Mouse (Mus musculus) kidney, adult 18-20 months (tissue): ENCODE data around the gene Ceacam19.

Source experiments
- DNase-seq: peaks from one replicate; pipeline ENCODE4 v3.0.0; 2021

The Ceacam19 gene

DNA sequence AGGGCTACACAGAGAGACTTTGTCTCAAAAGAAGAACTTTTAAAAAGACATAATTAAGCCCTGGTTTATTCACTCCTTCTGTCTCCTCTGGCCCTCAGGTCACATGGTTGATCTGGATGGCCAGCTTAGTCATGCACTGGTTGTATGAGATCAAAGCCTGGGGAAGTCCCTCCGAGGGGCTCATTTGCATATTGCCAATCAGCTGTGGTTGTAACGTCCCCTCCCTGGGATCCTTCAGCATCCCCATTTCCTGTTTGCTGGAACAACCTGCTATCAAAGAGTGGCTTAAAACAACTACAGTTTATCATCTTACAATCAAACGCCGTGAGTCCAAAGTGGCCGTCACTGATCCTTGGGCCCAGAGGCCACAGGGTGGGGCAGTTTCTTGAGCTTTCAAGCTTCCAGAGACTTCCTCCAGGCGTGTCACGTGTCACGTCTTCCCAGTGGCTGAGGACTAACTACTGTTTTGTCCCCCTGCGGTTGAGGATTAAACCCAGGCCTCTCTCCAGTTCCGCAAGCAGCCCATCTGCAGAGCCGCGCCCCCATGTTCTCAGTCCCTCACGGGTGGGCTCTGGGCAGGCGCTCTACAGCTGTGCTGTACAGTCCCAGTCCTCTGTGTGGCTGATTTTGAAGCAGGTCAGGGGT is 10.9 kb downstream of the Ceacam19 start:
- no peak for DNase-seq

DNA sequence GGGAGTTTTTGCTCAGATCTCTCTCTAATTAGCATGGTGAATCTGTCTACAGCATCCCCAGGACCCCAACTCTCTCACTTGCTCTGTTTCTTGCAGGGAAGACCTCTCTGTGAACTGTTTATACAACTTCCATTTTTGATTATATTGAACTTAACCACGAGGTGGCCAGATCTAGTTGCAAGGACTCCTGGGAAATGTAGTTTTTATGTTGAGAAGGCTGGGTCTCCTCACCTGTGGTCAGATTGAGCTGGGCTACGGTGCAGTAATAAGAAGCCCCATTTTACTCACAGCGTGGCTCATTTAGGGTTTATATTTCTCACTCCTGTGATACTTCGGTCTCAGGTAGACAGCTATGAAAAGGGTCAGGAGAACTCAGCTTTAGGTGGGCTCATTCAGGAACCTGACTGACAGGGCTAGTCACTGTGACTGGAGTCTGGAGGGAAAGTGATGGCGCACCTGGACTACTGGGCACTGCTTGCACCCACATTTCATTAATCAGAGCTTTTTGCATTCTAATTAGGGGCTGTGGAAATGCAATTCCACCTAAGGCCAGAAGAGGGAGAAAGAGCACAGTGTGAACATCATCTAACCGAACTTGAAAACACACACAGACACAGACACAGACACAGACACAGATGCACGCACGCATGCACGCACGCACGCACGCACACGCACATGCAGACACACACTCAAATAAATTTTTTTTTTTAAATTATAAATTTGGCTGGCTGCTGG is 11.7 kb downstream of the Ceacam19 start:
- peak; percentile 50 for DNase-seq

DNA sequence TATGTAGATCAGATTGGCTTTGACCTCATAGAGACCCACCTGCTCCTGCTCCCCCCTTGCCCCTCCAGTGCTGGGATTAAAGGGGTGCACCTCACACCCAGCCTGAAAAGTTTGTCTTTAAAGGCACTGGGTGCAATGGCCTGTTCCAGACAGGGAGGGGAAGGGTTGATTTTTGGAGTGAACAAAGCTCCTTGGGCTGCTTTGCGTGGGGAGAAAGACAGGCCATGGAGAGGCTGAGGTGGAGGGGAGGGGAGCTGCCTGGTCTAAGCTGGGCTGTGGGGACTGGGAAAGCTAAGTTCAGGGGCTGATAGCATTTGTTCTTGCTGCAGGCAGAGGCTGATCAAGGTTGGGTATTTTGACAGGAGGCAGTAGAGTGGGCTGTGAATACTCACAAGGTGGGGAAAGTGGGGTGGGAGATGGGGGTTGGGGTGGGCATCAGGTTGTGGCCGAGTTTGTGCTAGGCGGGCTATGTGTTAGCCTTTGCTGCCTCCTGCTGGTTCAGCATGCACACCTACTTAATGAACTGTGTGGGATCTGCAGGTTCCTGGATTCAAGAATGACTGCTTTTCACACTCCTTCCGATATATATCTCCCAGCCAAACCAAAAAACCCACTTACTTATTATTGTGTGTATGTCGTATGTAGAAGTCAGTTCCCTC is 15.7 kb downstream of the Ceacam19 start:
- peak; percentile 56 for DNase-seq

DNA sequence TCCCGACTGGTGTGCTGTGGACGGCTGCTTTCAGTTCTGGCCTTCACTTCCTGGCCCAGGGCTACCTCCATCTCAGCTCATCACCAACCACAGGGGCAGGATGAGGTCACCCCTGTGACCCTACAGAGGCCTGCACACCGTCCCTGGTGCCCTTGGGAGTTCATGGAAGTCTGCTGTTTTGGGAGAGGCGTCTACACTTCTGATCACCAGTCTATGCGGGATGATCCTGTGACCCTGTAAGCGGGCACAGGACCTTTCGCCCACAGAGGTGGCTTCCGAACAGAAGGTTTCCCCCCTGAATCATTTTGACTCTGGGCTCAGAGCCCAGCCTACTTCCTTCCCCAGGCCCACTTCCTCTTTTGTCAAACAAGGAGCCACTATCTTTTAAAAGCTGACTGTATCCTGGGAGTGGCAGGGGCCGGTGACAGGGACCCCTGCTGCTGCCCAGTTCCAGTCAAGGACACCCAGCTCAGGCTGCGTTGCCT is 16.6 kb downstream of the Ceacam19 start:
- peak; percentile 45 for DNase-seq

DNA sequence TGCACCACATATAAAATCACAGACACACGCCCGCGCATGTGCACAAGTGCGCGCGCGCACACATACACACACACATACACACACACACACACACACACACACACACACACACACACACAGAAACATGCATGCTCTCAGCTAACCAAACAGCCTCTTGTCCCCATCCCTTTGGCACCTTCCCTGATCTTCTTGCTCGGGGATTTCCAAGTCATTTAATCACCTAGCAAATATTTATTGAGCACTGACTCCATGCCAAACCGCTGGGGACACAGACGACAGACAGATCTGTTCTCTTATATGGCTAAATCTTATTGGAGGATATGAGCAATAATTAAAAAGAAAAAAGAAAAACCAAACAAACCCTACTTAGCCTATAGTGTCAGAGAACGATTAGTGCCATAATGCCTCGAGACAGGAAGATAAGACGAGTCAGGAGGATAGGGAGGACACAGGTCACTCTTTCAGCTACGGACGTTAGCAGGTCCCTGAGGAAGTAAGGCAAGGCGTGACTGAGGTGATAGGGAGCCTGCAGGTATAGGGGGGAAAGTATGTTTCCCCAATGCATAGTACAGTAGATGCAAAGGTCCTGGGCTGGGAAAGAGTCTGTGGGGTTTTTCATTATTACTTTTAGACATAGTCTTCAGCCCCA is 19.9 kb downstream of the Ceacam19 start:
- no peak for DNase-seq

DNA sequence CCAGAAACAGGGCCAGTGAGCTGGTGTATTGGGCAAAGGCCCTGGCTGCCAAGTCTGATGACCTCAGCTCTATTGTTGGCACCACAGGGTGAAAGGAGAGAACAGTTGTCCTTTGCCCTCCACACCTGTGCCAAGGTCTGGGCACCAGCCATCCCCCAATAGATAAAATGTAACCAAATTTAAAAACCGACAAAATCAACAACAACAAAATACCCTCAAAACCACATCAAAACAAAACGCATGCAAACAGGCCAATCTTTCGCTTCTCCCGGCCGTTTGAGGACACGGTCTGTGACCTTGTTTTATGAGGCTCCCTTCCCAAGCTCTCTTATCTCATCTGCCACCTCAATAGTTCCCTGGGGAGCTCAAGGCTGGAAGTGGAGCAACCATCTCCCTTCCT is 21.3 kb downstream of the Ceacam19 start:
- peak; percentile 61 for DNase-seq

DNA sequence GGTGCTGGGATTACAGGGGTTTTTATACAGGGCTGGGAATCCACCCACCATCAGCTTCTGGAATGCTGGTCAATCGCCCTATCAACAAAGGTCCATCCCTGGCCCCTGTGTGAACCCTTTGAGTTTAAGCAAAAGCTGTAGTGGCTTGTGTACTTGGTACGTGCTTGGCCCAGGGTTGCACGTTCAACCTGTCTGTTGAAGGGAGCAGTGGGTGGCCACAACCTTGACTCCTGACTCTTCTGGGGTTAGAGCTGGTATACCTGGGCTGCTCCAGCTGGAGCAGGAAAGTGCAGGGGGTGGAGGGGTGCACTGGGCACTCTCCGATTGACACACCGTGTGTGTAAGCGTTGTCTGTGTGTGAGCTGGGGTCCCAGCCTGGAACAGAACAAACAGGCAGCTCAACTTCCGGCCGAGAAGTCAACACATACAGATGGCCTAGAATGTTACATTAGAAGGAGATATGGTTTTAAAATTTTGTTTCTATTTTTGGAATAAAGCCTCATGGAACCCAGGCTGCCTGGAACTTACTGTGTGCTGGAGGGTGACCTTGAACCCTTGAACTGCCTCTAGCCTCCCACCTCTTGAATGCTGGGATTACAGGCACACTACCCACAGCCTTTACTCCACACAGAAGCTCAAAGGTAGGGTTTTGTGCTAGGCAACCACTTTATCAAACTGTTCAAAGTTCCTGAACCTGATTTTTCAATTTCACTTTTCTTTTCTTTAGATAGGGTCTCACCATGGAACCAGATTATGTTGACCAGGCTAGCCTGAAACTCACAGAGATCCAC is 22.3 kb downstream of the Ceacam19 start:
- no peak for DNase-seq

DNA sequence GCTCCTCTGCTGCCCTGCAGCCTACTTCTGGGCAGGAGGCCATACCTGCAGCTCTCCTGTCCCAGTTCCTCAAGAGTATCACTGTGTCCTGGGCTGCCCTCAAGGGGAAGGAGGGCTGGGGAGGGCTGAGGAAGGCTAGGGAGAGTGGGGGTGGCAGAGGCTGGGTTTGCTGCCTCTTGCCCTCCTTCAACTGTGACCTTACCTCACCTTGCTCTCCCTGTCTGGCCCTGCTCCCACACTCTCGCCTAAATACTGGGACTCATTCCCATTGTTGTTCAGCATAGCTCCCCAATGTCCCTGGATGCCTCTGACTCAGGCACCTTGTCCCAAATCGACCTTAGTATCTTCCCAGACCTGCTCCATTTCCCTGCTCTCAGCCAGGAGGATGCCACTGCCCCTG is 23.5 kb downstream of the Ceacam19 start:
- DNase-seq: no peak

DNA sequence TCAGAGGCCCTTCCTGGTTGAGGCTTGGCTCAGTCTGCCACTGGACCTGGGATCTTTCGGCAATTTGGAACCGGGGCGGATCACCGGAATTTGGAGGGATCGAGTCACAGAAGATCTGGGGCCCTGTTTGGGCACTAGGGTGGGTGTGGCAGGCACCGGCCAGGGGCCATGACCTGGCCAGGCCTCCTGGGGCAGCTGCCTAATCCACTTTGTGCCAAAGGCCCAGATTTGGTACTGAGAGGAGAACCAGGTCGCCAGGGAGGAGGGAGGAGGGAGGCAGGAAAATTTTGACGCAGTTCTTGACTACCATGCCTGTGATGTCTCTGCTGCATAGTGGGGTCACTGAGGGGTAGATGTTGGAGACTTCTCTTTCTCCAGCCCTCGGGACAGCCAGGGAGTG is 26.6 kb downstream of the Ceacam19 start, which contains the start of gene Ceacam16:
Gene Ceacam16, minus strand, starts transcription at position 101 of the 400 bp plus-strand sequence.
- DNase-seq: no peak

DNA sequence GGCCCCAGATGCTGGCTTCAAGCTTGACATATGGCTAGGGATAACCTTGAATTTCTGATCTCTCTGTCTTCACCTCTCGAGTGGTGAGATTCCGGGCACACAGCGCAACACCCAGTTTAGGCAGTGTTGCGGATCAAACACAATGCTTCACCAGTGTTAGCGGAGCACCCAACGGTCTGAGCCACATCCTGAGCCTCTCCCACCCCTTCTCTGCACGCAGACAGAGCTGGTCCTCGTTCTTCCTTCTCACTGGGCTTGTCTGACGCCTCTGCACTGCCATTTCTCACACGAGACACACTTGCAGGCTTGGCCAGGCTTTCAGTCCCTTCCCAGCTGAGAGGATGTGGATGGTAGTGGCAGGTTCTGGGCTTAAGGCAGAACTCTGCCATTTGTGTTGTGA is 28.0 kb downstream of the Ceacam19 start:
- no peak for DNase-seq

DNA sequence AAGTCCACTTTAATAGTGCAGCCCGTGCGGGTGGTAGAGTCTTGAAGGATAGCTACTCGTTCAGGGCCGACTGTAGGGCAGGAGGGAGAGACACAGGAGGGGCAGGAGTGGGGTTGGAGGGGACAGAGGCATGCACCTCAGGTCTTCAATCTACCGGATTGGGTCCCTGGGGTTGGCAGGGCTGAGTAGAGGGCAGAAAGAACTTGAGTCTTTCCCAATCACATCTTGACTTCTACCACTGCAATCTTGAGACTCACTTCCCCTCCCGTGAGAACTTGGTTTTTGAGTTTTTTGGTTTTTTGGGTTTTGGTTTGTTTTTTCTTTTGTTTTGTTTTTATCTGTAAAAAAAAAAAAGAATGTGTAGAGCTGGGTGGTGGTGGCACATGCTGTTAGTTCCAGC is 31.5 kb downstream of the Ceacam19 start:
- no peak for DNase-seq

DNA sequence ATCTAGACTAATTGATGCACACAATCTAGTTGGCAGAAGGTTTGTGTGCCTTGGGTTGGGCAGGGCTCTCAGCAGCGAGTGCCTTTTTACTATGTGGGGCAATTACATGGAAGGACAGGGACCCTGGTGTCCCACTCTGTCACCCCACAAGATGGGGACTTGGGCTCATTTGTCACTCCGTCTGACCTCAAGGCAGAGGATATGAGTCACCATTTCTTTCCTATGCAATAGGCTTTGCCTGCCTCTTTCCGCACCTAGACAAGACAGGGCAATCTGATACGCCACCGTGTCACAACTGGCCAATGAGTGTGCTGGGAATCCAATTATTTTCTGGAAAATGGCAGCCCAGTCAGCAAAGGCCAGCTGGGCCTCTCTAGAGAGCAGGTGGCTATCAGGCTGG is 32.1 kb downstream of the Ceacam19 start:
- no peak for DNase-seq

DNA sequence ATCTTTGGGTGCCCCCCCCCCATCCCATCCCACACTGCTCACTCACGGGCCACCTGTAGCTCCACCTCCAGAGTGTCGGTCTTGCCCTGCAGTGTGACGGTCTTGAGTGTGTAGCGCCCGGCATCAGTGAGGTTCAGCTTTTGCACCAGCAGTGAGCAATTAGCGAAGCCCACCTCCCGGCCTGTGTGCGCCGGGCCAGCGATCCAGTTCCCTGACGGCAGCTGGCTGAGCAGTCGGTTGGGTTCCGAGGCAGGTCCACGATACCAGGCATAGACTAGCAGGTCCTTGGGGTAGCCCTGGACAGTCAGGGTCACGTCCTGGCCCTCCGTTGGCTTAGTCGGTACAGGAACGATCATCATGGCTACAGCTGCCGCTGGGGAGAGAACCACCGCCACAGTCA is 34.2 kb downstream of the Ceacam19 start:
- no peak for DNase-seq

DNA sequence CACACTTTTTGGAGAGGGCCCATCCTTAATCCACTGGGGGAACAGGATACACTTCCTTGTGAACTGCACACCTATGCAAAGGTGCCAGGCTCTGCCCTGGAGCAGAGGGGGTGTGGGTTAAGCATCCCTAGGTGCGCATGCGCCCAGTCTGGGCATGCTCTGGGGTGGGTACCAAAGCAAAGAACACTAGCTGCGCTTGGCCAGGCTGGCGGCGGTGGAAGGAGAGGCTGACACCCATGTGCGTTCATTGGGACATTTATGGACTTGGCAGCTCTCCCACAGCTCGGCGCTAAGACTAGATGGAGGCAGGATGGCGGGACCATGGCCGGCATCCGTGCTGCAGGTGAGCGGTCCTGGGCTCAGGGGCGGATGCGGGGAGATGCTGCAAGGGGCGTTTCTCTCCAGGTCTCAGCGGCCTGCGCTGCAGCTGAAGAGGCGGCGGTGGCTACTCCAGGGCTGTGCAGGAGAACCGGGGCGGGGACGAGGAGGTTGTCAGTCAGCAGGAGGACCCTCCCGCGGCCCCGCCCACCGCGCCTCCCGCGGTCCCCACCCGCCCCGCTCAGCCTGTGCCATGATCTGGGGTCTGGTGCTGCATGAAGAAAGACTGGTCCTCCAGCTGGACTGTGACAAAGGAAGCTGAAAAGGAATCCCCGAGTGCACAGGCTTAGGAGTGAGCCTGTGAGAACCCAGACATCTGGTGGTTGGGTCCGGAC is 35.8 kb downstream of the Ceacam19 start, which contains the start of gene Gm19345:
Gene Gm19345, plus strand, starts transcription at position 146 of the 713 bp plus-strand sequence.
- no peak for DNase-seq

DNA sequence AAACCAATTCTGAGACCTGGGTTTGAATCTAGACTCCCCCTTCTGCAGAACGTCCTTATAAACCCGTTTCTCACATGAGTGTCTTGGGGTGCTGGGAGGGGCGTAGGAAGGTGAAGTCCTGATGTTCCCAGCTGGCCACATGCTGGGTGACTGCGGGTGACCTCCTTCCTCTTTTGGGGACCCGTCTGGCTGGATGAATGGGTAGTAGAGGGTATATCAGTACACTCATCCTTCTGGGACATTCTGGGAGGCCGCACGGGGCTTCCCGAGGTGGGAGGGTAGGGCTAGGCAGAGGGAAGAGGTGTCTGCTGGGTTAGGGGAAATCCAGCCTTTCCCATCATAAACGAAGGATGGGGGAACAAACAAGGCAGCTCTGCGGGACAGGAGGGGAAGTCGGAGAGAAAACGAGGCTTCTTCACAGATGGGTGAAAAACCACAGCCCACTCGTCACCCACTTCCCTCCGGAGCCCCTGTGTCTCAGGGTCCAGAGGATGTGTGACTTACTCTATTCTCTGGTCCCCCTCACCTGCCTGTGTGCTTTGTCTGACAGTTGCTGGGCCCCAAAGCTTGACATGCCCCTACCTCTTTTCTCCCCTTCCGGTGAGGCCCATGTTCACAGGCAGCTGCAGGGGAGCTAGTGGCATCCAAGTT is 43.1 kb downstream of the Ceacam19 start:
- no peak for DNase-seq

DNA sequence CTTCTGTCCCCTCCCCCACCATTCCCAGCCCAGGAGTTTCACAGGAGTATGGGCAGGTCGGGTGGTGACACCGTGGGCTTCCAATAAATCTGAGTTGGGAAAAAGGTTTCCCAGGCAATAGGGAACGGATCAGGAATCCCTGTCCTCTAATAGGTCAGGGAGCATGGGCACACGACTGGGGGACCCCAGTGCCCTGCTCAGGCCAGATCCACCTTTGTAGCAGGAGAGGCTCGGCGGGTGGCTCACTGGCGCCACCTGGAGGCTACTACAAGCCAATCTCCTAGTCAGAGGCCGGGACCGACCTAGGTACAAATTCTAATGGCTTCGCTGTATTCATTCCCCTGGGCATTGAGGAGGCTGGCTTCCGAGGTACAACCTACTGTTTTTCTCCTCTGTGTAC is 44.2 kb downstream of the Ceacam19 start:
- DNase-seq: peak; percentile 88

DNA sequence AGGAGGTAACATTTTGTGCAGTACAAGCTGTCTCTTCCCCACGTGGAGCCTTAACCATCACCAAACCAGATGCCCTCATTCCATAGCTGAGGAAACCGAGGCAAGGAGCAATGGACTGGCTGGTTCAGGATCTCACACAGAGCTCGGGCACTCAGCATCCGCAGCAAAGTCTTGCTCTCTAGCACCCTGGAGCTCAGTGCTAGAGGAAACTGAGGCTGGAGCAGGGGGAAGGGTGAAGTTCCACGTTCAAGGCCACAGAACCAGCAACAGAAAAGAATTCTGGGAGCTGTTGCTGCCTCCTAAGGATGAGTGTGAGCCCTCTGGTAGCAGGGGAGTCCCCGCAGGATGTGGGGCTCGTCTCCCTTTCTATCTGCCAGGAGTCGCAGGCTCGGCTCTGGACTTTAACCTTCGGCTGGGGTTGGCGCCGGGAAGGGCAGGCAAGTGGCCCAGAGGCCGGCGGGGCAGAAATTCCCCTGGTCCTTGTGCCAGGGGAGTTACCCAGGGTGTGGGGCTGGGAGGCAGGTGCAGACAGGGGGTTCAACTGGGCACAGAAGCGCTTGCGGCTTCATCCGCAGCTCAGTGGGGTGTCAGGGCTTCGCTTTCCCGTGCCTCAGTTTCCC is 44.8 kb downstream of the Ceacam19 start:
- DNase-seq: peak; percentile 82

DNA sequence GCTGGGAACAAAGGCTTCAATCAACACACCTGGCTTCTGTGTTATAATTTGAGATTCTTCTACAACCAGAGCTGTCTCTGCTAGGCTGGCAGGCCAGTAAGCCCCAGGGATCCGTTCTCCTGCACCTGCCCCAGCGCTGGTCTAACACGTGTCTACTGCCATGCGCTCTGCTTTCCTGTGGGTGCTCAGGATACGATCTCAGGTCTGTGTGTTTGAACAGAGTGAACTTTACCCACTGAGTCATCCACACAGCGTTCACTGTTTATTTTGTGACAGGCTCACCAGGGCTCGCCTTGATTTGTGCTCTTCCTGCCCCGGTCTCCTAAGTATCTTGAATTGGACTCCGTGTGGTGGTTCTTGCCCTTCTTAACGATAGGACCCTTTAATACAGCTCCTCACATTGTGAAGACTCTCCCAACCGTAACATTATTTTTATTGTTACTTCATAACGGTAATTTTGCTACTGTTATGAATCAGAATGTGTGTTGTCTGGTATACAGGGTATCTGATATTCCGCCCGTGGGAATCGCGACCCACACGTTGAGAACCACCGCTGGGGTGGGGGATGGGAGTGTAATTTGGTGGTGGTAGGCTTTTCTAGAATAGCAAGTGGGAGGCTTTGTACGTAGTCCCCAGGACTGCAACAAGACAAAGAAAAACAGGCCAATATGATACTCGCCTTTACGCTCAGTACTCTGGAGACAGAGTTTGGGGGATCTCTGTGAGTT is 45.9 kb downstream of the Ceacam19 start:
- no peak for DNase-seq

DNA sequence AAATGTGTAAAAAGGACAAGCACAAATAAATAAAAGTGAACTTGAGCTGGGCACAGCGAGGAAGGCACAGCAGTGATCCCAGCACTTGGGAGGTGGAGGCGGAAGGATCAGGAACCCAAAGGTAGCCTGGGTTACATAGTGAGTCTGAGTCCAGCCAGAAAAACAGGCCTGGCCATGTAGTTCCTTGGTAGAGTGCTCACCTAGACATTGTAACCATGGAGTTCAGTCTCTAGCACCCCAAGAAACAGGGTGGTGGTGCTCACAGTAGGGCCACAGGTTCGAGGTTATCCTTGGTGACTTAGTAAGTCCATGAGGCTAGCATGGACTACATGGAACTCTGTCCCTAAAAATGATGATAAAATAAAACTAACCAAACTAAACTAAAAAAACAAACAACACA is 46.8 kb downstream of the Ceacam19 start:
- no peak for DNase-seq

DNA sequence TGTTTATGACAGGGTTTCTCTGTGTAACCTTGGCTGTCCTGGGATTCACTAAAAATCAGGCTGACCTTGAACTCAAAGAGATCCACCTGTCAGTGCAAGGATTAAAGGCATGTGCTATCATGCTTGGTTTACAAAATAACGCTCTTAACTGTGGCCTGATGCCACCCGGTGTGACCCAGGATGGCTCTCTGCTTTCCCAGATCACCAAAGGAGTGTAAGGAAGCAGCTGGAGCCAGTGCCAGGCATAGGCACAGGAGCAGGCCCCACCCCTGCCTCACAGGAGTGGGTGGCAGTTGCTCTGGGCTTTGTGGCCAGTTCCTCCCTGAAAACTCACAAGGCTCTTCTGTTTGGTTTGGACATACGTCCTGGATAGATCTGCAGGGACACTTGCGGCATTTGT is 47.4 kb downstream of the Ceacam19 start:
- no peak for DNase-seq
